Mouse (Mus musculus) left cerebral cortex, adult 6 months (tissue): ENCODE measurements around the gene C130050O18Rik. TPM values are rescaled to one million over a fixed set of nuclear protein-coding genes. Genes with fewer than 3 reads are reported as not detected.

ENCODE experiments used
- long read RNA-seq, 2 experiments: library from polyadenylated mRNA; unstranded; transcript quantifications; one replicate each; pipeline ENCODE4 v2.0.0; 2019 to 2020
- polyA plus RNA-seq: library from polyadenylated mRNA; unstranded; fragments of <200 nt; fragmentation: Nextera tagmentation; gene quantifications from 2 replicates; pipeline ENCODE4 v1.2.3, GENCODE M21; 2021

Gene C130050O18Rik
- polyA plus RNA-seq: 0.33 and 0.64 TPM in 2 replicates
- long read RNA-seq, experiment 1, partial matches to known transcripts: 0 of 1 reads
- long read RNA-seq, experiment 1, other reads (novel, unspliced or antisense): 1 of 1 reads
- long read RNA-seq, experiment 2, partial matches to known transcripts: 0 of 1 reads
- long read RNA-seq, experiment 2, other reads (novel, unspliced or antisense): 1 of 1 reads

GRCm38 (mm10) chr5:139404801-139405401 lies at the start of gene C130050O18Rik:
TSS of gene C130050O18Rik (plus strand) at chr5:139405280.

GRCm38 (mm10) chr5:139377468-139378270 lies 27.4 kb upstream of the C130050O18Rik start, which contains the start of gene Gpr146:
TSS of gene Gpr146 (plus strand) at chr5:139377697.

DNA sequence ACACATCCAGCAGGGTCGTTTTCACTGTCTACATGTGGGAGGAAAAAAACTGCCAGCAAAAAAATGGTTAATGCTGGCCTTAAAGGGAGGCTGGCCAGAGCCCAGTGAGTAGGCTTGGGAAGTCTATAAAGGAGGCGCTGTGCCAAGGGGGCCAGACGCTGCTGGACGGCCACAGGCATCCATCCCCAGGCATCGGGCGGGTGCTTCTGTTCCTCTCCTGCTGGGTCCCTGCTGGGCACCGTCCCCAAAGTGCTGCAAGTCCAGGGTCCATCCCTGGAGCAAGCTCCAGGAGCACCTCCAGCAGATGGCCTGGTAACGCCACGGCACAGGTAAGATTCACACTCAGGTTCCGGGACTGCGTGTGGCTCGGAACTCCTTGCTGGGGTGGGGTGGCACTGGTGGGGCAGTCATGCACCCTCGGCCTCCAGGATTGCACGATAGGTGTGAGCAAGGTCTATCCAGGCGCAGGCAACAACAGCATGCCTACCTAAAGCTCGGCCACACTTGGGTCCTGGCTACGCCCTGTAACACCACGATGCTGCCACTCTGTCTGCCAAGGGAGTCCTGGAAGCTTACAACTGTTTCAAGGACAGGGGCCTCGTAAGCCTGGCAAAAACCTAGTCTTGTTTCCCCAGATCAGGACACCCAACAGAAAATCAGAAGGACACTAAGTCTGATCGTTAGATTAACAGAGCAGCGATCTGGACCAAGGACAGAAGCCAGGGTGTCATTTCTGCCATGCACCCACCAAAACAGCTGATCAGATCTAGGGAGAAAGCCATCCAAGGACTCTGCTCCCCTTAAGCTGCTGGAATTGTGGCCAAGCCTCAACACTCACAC lies 18.2 kb downstream of the C130050O18Rik start, which contains the start of gene Gper1:
Gene Gper1 (plus strand): TSS at position 126 of the 840 bp plus-strand sequence.

DNA sequence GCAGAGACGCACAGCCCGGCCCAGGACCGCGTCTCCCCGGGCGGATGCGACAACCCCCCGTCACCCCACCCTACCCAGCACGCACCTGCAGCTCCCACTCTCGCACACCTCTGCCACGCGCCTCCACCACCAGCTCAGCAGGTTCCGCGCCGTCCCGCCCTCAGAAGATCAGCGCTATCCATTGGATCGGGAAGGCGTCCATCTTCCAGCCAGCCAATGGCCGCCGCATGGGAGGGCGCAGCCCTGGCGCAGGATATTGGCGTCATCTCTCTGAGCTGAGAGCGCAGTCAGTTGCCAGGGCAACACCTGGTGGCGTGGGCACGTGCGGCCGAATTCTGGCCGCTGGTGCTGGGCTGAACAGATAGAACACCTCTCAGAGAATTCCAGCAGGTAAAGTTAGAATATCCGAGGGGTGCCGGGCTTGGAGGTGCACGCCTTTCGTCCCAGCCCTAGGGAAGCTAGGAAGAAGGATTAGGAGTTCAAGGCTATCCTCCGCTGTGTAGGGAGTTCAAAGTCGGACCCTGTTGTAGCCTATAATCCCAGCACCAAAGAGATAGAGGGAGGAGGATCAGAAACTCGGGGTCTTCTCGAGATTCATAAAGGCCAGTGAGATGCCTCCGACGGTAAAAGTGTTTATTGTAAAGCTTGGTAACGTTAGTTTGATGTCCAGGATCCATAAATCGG lies 55.4 kb downstream of the C130050O18Rik start, which contains the start of gene 3110082I17Rik:
Gene 3110082I17Rik (minus strand): TSS at position 144 of the 684 bp plus-strand sequence.

Other genes with a start within 250 kb of the C130050O18Rik start
- gene Sun1, start 204.6 kb upstream of the C130050O18Rik start, polyA plus RNA-seq: 41.0 and 60.5 TPM in 2 replicates
- gene Get4, start 153.0 kb upstream of the C130050O18Rik start, polyA plus RNA-seq: 52.9 and 96.7 TPM in 2 replicates
- gene Adap1, start 79.7 kb upstream of the C130050O18Rik start, polyA plus RNA-seq: 55.0 and 60.0 TPM in 2 replicates
- 57.7 and 65.3 TPM in 2 replicates for gene Cox19, start 53.9 kb upstream of the C130050O18Rik start, polyA plus RNA-seq
- not detected in 2 replicates for gene Cyp2w1, start 52.7 kb upstream of the C130050O18Rik start, polyA plus RNA-seq
- 7.7 and 12.2 TPM in 2 replicates for gene Gpr146, start 27.6 kb upstream of the C130050O18Rik start, polyA plus RNA-seq
- gene Gper1, start 17.9 kb downstream of the C130050O18Rik start, polyA plus RNA-seq: 1.5 and 2.3 TPM in 2 replicates
- gene 3110082I17Rik, start 55.2 kb downstream of the C130050O18Rik start, polyA plus RNA-seq: 15.0 and 15.1 TPM in 2 replicates
- 18.5 and 18.7 TPM in 2 replicates for gene Zfand2a, start 79.3 kb downstream of the C130050O18Rik start, polyA plus RNA-seq
- not detected in 2 replicates for gene Uncx, start 138.2 kb downstream of the C130050O18Rik start, polyA plus RNA-seq